Mouse (Mus musculus): ENCODE results near the gene Bcl3. TPM values are rescaled to one million over a fixed set of nuclear protein-coding genes. Genes with fewer than 3 reads are reported as not detected.

Gene Bcl3
- polyA plus RNA-seq, 1 experiment, result 226 TPM

- peaks cover 3% of the 10 kb centered on the region; the same call in 1 of the 2 replicates for H3K4me1 ChIP-seq (ENCODE audit: control insufficient read depth, insufficient read depth, insufficient read length, low read length)
- no peak overlapping the region for H3K27ac ChIP-seq (ENCODE audit: insufficient read depth, low read depth, low read length)
- WGBS, result 82% methylated on average over 27 of the region's 27 CpGs
- TF ChIP-seq CTCF (IDR thresholded peaks at IDR 0.05; ENCODE audit: extremely low read depth, insufficient read length, insufficient replicate concordance, low read depth, low read length), result no peak
- TF ChIP-seq POLR2A (IDR thresholded peaks at IDR 0.05; ENCODE audit: low read depth, low read length), result no peak
- peaks cover 65% of the 10 kb centered on the region for H3K36me3 ChIP-seq (ENCODE audit: control insufficient read depth, insufficient read depth, low read length)
- no peak overlapping the region for H3K4me3 ChIP-seq (ENCODE audit: low read depth, low read length)
- H3K27me3 ChIP-seq (ENCODE audit: control insufficient read depth, insufficient read depth, low read length), result no peaks in the 10 kb centered on the region
Measured at GRCm38 (mm10) chr7:19809369-19809768, 13.2 kb downstream of the Bcl3 start.

- Histone ChIP-seq H3K27ac (ENCODE audit: insufficient read depth, low read depth, low read length) (no peak overlapping the region), H3K4me3 (ENCODE audit: low read depth, low read length) (no peak overlapping the region), H3K36me3 (ENCODE audit: control insufficient read depth, insufficient read depth, low read length) (peaks cover 45% of the 10 kb centered on the region), H3K4me1 (ENCODE audit: control insufficient read depth, insufficient read depth, insufficient read length, low read length) (peaks cover 7% of the 10 kb centered on the region; the same call in 1 of the 2 replicates), H3K27me3 (ENCODE audit: control insufficient read depth, insufficient read depth, low read length) (no peaks in the 10 kb centered on the region)
- WGBS, result 87% methylated on average over 8 of the region's 8 CpGs
- TF ChIP-seq POLR2A (IDR thresholded peaks at IDR 0.05; ENCODE audit: low read depth, low read length), result no peak
Measured at GRCm38 (mm10) chr7:19806356-19806969, 16.1 kb downstream of the Bcl3 start.

- TF ChIP-seq CTCF (IDR thresholded peaks at IDR 0.05; ENCODE audit: extremely low read depth, insufficient read length, insufficient replicate concordance, low read depth, low read length), result peak; percentile 85; the same call in 1 of the 2 replicates
- TF ChIP-seq POLR2A (IDR thresholded peaks at IDR 0.05; ENCODE audit: low read depth, low read length), result no peak
- no peaks in the 10 kb centered on the region for H3K27me3 ChIP-seq (ENCODE audit: control insufficient read depth, insufficient read depth, low read length)
- H3K4me1 ChIP-seq (ENCODE audit: control insufficient read depth, insufficient read depth, insufficient read length, low read length), result peaks cover 7% of the 10 kb centered on the region; the same call in 1 of the 2 replicates
- no peak overlapping the region for H3K4me3 ChIP-seq (ENCODE audit: low read depth, low read length)
- H3K36me3 ChIP-seq (ENCODE audit: control insufficient read depth, insufficient read depth, low read length), result peaks cover 10% of the 10 kb centered on the region
- 20% methylated on average over 7 of the region's 7 CpGs for WGBS
- H3K27ac ChIP-seq (ENCODE audit: insufficient read depth, low read depth, low read length), result no peak overlapping the region
Measured at GRCm38 (mm10) chr7:19802995-19803394, 19.6 kb downstream of the Bcl3 start.

- no peak overlapping the region for H3K27ac ChIP-seq (ENCODE audit: insufficient read depth, low read depth, low read length)
- no peaks in the 10 kb centered on the region for H3K27me3 ChIP-seq (ENCODE audit: control insufficient read depth, insufficient read depth, low read length)
- H3K4me1 ChIP-seq (ENCODE audit: control insufficient read depth, insufficient read depth, insufficient read length, low read length), result peaks cover 7% of the 10 kb centered on the region; the same call in 1 of the 2 replicates
- H3K4me3 ChIP-seq (ENCODE audit: low read depth, low read length), result no peak overlapping the region
- H3K36me3 ChIP-seq (ENCODE audit: control insufficient read depth, insufficient read depth, low read length), result no peaks in the 10 kb centered on the region
- 42% methylated on average over 2 of the region's 2 CpGs for WGBS
- peak; percentile 71; the same call in 1 of the 2 replicates for TF ChIP-seq CTCF (IDR thresholded peaks at IDR 0.05; ENCODE audit: extremely low read depth, insufficient read length, insufficient replicate concordance, low read depth, low read length)
- TF ChIP-seq POLR2A (IDR thresholded peaks at IDR 0.05; ENCODE audit: low read depth, low read length), result no peak
Measured at GRCm38 (mm10) chr7:19800764-19801163, 21.8 kb downstream of the Bcl3 start.

GRCm38 (mm10) chr7:19796697-19797588 lies 25.6 kb downstream of the Bcl3 start, which contains the start of gene Cblc:
Cblc (minus strand) TSS chr7:19796809.
- WGBS, result 1% methylated on average over 32 of the region's 32 CpGs
- Histone ChIP-seq H3K27ac (ENCODE audit: insufficient read depth, low read depth, low read length) (peak within 1 kb of the TSS; percentile 92), H3K27me3 (ENCODE audit: control insufficient read depth, insufficient read depth, low read length) (no peaks in the 10 kb centered on the region)

GRCm38 (mm10) chr7:19796254-19796653 lies 26.3 kb downstream of the Bcl3 start:
- WGBS, result 8% methylated on average over 18 of the region's 18 CpGs
- TF ChIP-seq POLR2A (IDR thresholded peaks at IDR 0.05; ENCODE audit: low read depth, low read length), result no peak
- no peak for TF ChIP-seq CTCF (IDR thresholded peaks at IDR 0.05; ENCODE audit: extremely low read depth, insufficient read length, insufficient replicate concordance, low read depth, low read length)
- peaks cover 7% of the 10 kb centered on the region for H3K36me3 ChIP-seq (ENCODE audit: control insufficient read depth, insufficient read depth, low read length)
- peak overlapping the region; percentile 86 for H3K27ac ChIP-seq (ENCODE audit: insufficient read depth, low read depth, low read length)
- H3K4me1 ChIP-seq (ENCODE audit: control insufficient read depth, insufficient read depth, insufficient read length, low read length), result peaks cover 10% of the 10 kb centered on the region
- no peaks in the 10 kb centered on the region for H3K27me3 ChIP-seq (ENCODE audit: control insufficient read depth, insufficient read depth, low read length)
- peak overlapping the region; percentile 84 for H3K4me3 ChIP-seq (ENCODE audit: low read depth, low read length)

More at GRCm38 (mm10) chr7:19796697-19797588, 25.6 kb downstream of the Bcl3 start, which contains the start of gene Cblc:
- Histone ChIP-seq H3K36me3 (ENCODE audit: control insufficient read depth, insufficient read depth, low read length) (peaks cover 5% of the 10 kb centered on the region), H3K4me3 (ENCODE audit: low read depth, low read length) (peak within 1 kb of the TSS; percentile 84), H3K4me1 (ENCODE audit: control insufficient read depth, insufficient read depth, insufficient read length, low read length) (peaks cover 10% of the 10 kb centered on the region)
- TF ChIP-seq POLR2A (IDR thresholded peaks at IDR 0.05; ENCODE audit: low read depth, low read length) (peak; percentile 87), CTCF (IDR thresholded peaks at IDR 0.05; ENCODE audit: extremely low read depth, insufficient read length, insufficient replicate concordance, low read depth, low read length) (peak; percentile 86)

GRCm38 (mm10) chr7:19795236-19795635 lies 27.3 kb downstream of the Bcl3 start:
- H3K27ac ChIP-seq (ENCODE audit: insufficient read depth, low read depth, low read length), result peak overlapping the region; percentile 67
- WGBS, result 54% methylated on average over 2 of the region's 2 CpGs
- H3K4me1 ChIP-seq (ENCODE audit: control insufficient read depth, insufficient read depth, insufficient read length, low read length), result peaks cover 10% of the 10 kb centered on the region
- peaks cover 9% of the 10 kb centered on the region for H3K36me3 ChIP-seq (ENCODE audit: control insufficient read depth, insufficient read depth, low read length)
- TF ChIP-seq CTCF (IDR thresholded peaks at IDR 0.05; ENCODE audit: extremely low read depth, insufficient read length, insufficient replicate concordance, low read depth, low read length) (no peak), POLR2A (IDR thresholded peaks at IDR 0.05; ENCODE audit: low read depth, low read length) (no peak)
- H3K27me3 ChIP-seq (ENCODE audit: control insufficient read depth, insufficient read depth, low read length), result no peaks in the 10 kb centered on the region
- no peak overlapping the region for H3K4me3 ChIP-seq (ENCODE audit: low read depth, low read length)

Data from small intestine, adult 2 months (tissue).